Comparison of ENCODE assay signal across 9 mouse cellular contexts in the genomic region with DNA sequence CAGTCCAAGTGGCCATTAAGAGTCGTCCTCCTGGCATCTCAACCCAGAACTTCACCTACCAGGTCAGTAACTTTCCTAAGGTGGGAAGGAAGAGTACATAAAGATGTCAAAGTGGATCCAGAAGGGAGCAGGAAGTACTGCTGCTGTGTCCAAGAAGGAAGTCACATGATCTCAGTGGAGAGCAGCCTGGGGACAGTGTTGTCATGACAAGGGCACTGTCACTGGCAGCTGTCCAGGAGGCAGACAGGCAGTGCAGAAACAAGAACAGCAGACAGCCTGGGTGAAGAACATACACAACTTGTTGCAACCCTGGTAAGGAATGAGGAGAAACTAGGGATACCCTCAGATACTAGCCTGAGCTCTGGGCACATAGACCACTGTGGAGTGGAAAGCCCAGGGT. TPM values are rescaled to one million over a fixed set of nuclear protein-coding genes. Genes with fewer than 3 reads are reported as not detected.
DNase-seq lines count a peak whose midpoint lies in the region; ATAC-seq and TF ChIP-seq lines count a peak whose summit lies in the region.
"Had no signal": no experiment of that assay in that cellular context is flagged by ENCODE, and none has a peak within 500 bp of the region (broad histone marks: within the 10 kb centered on the region; RNA-seq: fewer than 3 reads in every experiment).

No protein-coding gene starts in this region.

- no peak overlapping the region for H3K27ac ChIP-seq in hindbrain, postnatal 0 days
- no peak overlapping the region for H3K27ac ChIP-seq in hindbrain, embryonic 12.5 days
- H3K27ac ChIP-seq in midbrain, embryonic 15.5 days, result no peak overlapping the region
- H3K27ac ChIP-seq: limb, embryonic 13.5 days had no signal

- no peak overlapping the region for H3K4me2 ChIP-seq in hindbrain, postnatal 0 days (ENCODE audit: low read depth, low read length)
- H3K4me2 ChIP-seq in hindbrain, embryonic 12.5 days (replicated peaks), result no peak overlapping the region
- no peak overlapping the region for H3K4me2 ChIP-seq in midbrain, embryonic 15.5 days
- H3K4me2 ChIP-seq: limb, embryonic 13.5 days had no signal

- ATAC-seq in hindbrain, postnatal 0 days, result peak; percentile 60; the same call in 1 of the 2 replicates
- ATAC-seq in hindbrain, embryonic 12.5 days (ENCODE audit: low FRiP score), result no peak
- no peak for ATAC-seq in midbrain, embryonic 15.5 days (replicated peaks)

- H3K27me3 ChIP-seq in hindbrain, postnatal 0 days (ENCODE audit: insufficient read depth, low read length), result no peaks in the 10 kb centered on the region
- H3K27me3 ChIP-seq in hindbrain, embryonic 12.5 days, result no peaks in the 10 kb centered on the region
- H3K27me3 ChIP-seq in midbrain, embryonic 15.5 days (replicated peaks), result no peaks in the 10 kb centered on the region
- H3K27me3 ChIP-seq: limb, embryonic 13.5 days had no signal

- H3K9me3 ChIP-seq in hindbrain, postnatal 0 days (ENCODE audit: low read length), result no peaks in the 10 kb centered on the region
- H3K9me3 ChIP-seq in hindbrain, embryonic 12.5 days (replicated peaks), result no peaks in the 10 kb centered on the region
- no peaks in the 10 kb centered on the region for H3K9me3 ChIP-seq in midbrain, embryonic 15.5 days
- H3K9me3 ChIP-seq: limb, embryonic 13.5 days had no signal

- no peak for TF ChIP-seq CTCF in hindbrain, postnatal 0 days (IDR thresholded peaks at IDR 0.05; ENCODE audit: low read depth)

- no peaks in the 10 kb centered on the region for H3K36me3 ChIP-seq in hindbrain, postnatal 0 days (ENCODE audit: insufficient read depth, low read length)
- H3K36me3 ChIP-seq in hindbrain, embryonic 12.5 days, result no peaks in the 10 kb centered on the region
- H3K36me3 ChIP-seq in midbrain, embryonic 15.5 days (replicated peaks), result no peaks in the 10 kb centered on the region
- H3K36me3 ChIP-seq: limb, embryonic 13.5 days had no signal

- no peak overlapping the region for H3K4me3 ChIP-seq in hindbrain, postnatal 0 days (ENCODE audit: low read length)
- H3K4me3 ChIP-seq in hindbrain, embryonic 12.5 days, result no peak overlapping the region
- no peak overlapping the region for H3K4me3 ChIP-seq in midbrain, embryonic 15.5 days
- H3K4me3 ChIP-seq: limb, embryonic 13.5 days had no signal

- intact Hi-C loops in heart, postnatal 10 days (cut with DNase I), result no loop called here

- WGBS in hindbrain, postnatal 0 days, result 52% methylated on average over 1 of the region's 1 CpGs
- 75% methylated on average over 1 of the region's 1 CpGs for WGBS in hindbrain, embryonic 12.5 days
- 71% methylated on average over 1 of the region's 1 CpGs for WGBS in midbrain, embryonic 15.5 days

- DNase-seq in hindbrain, postnatal 0 days (ENCODE audit: low spot score), result peak; percentile 54
- peak; percentile 86 for DNase-seq in adrenal gland, postnatal 14 days
- peak; percentile 66 to 71 for DNase-seq in heart, postnatal 10 days
- DNase-seq in lung, postnatal 25 days (ENCODE audit: low spot score), result peak; percentile 70
- no peak for DNase-seq in right cerebral cortex, adult 18-20 months
- no peak for DNase-seq in right cerebral cortex, postnatal 25 days

- H3K9ac ChIP-seq in hindbrain, postnatal 0 days (replicated peaks; ENCODE audit: low read length), result no peak overlapping the region
- H3K9ac ChIP-seq in hindbrain, embryonic 12.5 days, result no peak overlapping the region
- H3K9ac ChIP-seq in midbrain, embryonic 15.5 days, result no peak overlapping the region
- H3K9ac ChIP-seq: limb, embryonic 13.5 days had no signal

- H3K4me1 ChIP-seq in hindbrain, postnatal 0 days (ENCODE audit: insufficient read depth, low read length), result no peaks in the 10 kb centered on the region
- H3K4me1 ChIP-seq in hindbrain, embryonic 12.5 days, result no peaks in the 10 kb centered on the region
- no peaks in the 10 kb centered on the region for H3K4me1 ChIP-seq in midbrain, embryonic 15.5 days
- H3K4me1 ChIP-seq: limb, embryonic 13.5 days had no signal

RNA-seq across cellular contexts. Expression of a gene that starts 8.4 kb away (rescaled TPM):
- 7.4 and 13.6 TPM in 2 replicates for total RNA-seq in hindbrain, postnatal 0 days (2014; rRNA removed)
- 1.8 and 2.0 TPM in 2 replicates for polyA plus RNA-seq in hindbrain, postnatal 0 days (2015; fragmentation: Nextera tagmentation; extraction: Ambion mirVana)
- 0.21 and 0.25 TPM in 2 replicates for polyA plus RNA-seq in hindbrain, embryonic 12.5 days (2016; fragmentation: Nextera tagmentation; extraction: Ambion mirVana)
- 0.96 and 1.3 TPM in 2 replicates for total RNA-seq in adrenal gland, postnatal 14 days (2021)
- total RNA-seq in heart, postnatal 10 days (2021), result under 1 TPM; 0.72 to 0.92 TPM
- 0.23 and 0.35 TPM in 2 replicates for polyA plus RNA-seq in midbrain, embryonic 15.5 days (2015; fragmentation: Nextera tagmentation; extraction: Ambion mirVana)

RNA-seq across cellular contexts. Expression of a gene that starts 8.9 kb away (rescaled TPM):
- 1.8 and 2.1 TPM in 2 replicates for total RNA-seq in hindbrain, postnatal 0 days (2014; rRNA removed)
- 2.7 and 2.9 TPM in 2 replicates for polyA plus RNA-seq in hindbrain, postnatal 0 days (2015; fragmentation: Nextera tagmentation; extraction: Ambion mirVana)
- polyA plus RNA-seq in hindbrain, embryonic 12.5 days (2016; fragmentation: Nextera tagmentation; extraction: Ambion mirVana), result 2.7 and 5.4 TPM in 2 replicates
- total RNA-seq in adrenal gland, postnatal 14 days (2021), result 0.82 and 2.6 TPM in 2 replicates
- total RNA-seq in heart, postnatal 10 days (2021), result 10 to 100 TPM; 36.0 to 43.6 TPM
- polyA plus RNA-seq in midbrain, embryonic 15.5 days (2015; fragmentation: Nextera tagmentation; extraction: Ambion mirVana), result 1.6 and 2.1 TPM in 2 replicates

RNA-seq across cellular contexts. Expression of a gene that starts 21.4 kb away (rescaled TPM):
- total RNA-seq in hindbrain, postnatal 0 days (2014; rRNA removed), result 238 and 257 TPM in 2 replicates
- polyA plus RNA-seq in hindbrain, postnatal 0 days (2015; fragmentation: Nextera tagmentation; extraction: Ambion mirVana), result 244 and 248 TPM in 2 replicates
- 150 and 167 TPM in 2 replicates for polyA plus RNA-seq in hindbrain, embryonic 12.5 days (2016; fragmentation: Nextera tagmentation; extraction: Ambion mirVana)
- 739 and 769 TPM in 2 replicates for total RNA-seq in adrenal gland, postnatal 14 days (2021)
- 100 to 1,000 TPM; 520 to 542 TPM for total RNA-seq in heart, postnatal 10 days (2021)
- 258 and 267 TPM in 2 replicates for polyA plus RNA-seq in midbrain, embryonic 15.5 days (2015; fragmentation: Nextera tagmentation; extraction: Ambion mirVana)

RNA-seq across cellular contexts. Expression of a gene that starts 21.5 kb away (rescaled TPM):
- 89.0 and 144 TPM in 2 replicates for total RNA-seq in hindbrain, postnatal 0 days (2014; rRNA removed)
- polyA plus RNA-seq in hindbrain, postnatal 0 days (2015; fragmentation: Nextera tagmentation; extraction: Ambion mirVana), result 196 and 199 TPM in 2 replicates
- 125 and 138 TPM in 2 replicates for polyA plus RNA-seq in hindbrain, embryonic 12.5 days (2016; fragmentation: Nextera tagmentation; extraction: Ambion mirVana)
- total RNA-seq in adrenal gland, postnatal 14 days (2021), result 148 and 176 TPM in 2 replicates
- total RNA-seq in heart, postnatal 10 days (2021), result 100 to 1,000 TPM; 103 TPM
- 134 and 140 TPM in 2 replicates for polyA plus RNA-seq in midbrain, embryonic 15.5 days (2015; fragmentation: Nextera tagmentation; extraction: Ambion mirVana)

RNA-seq across cellular contexts. Expression of a gene that starts 48.9 kb away (rescaled TPM):
- total RNA-seq in hindbrain, postnatal 0 days (2014; rRNA removed), result 16.6 and 18.0 TPM in 2 replicates
- polyA plus RNA-seq in hindbrain, postnatal 0 days (2015; fragmentation: Nextera tagmentation; extraction: Ambion mirVana), result 8.4 and 8.5 TPM in 2 replicates
- polyA plus RNA-seq in hindbrain, embryonic 12.5 days (2016; fragmentation: Nextera tagmentation; extraction: Ambion mirVana), result 12.7 and 14.0 TPM in 2 replicates
- total RNA-seq in adrenal gland, postnatal 14 days (2021), result 28.3 and 30.6 TPM in 2 replicates
- total RNA-seq in heart, postnatal 10 days (2021), result 10 to 100 TPM; 23.9 to 28.4 TPM
- polyA plus RNA-seq in midbrain, embryonic 15.5 days (2015; fragmentation: Nextera tagmentation; extraction: Ambion mirVana), result 12.8 and 13.5 TPM in 2 replicates

Comparison
In these comparisons a context has a peak if more than half of its experiments do, and no peak if none do; other contexts are left out.
1. DNase-seq: peak in hindbrain, postnatal 0 days (single experiment), adrenal gland, postnatal 14 days (single experiment), heart, postnatal 10 days (2 of 2) and lung, postnatal 25 days (single experiment); none in right cerebral cortex, adult 18-20 months (single experiment) and right cerebral cortex, postnatal 25 days (single experiment).
2. RNA of a gene that starts 8.9 kb away (total RNA-seq): 36.0 to 43.6 TPM in heart, postnatal 10 days; 1.8 to 2.1 TPM in hindbrain, postnatal 0 days and 0.82 to 2.6 TPM in adrenal gland, postnatal 14 days; every median in the first group is over 10 times any median in the second.